Mouse (Mus musculus) E14TG2a.4 (cell line): ENCODE measurements around the gene BC030499.

Source experiments
- H3K27me3 ChIP-seq: 2 replicates; pipeline ENCODE4 v1.6.1; 2014; ENCODE audit warnings: low read length, control low read depth; ENCODE audit not compliant: insufficient read depth
- H3K36me3 ChIP-seq: 2 replicates; pipeline ENCODE4 v1.6.1; 2014; ENCODE audit warnings: low read length, control low read depth; ENCODE audit not compliant: insufficient read depth
- H3K4me1 ChIP-seq: replicated peaks from 2 replicates; pipeline ENCODE4 v1.6.1; 2014; ENCODE audit warnings: low read depth, low read length, control low read depth
- H3K4me3 ChIP-seq: replicated peaks from 2 replicates; pipeline ENCODE4 v1.5.1; 2014; ENCODE audit warnings: mild to moderate bottlenecking, low read length
- H3K9me3 ChIP-seq: 2 replicates; pipeline ENCODE4 v1.6.1; 2014; ENCODE audit warnings: low read length, control low read depth
- CTCF ChIP-seq: conservative IDR thresholded peaks from 2 replicates; pipeline ENCODE4 v1.5.1; 2014; ENCODE audit warnings: low read length
- NANOG ChIP-seq: IDR thresholded peaks from 2 replicates; pipeline ENCODE4 v1.6.1; 2014; ENCODE audit warnings: borderline replicate concordance, low read length, mixed read lengths
- POU5F1 ChIP-seq: IDR thresholded peaks from 2 replicates; pipeline ENCODE4 v1.6.1; 2014; ENCODE audit warnings: low read length, borderline replicate concordance

BC030499 gene

GRCm38 (mm10) chr11:78290654-78291053 is at the start of gene BC030499:
Gene BC030499, plus strand, starts transcription at chr11:78290841.
- TF ChIP-seq NANOG: no peak
- no peak for TF ChIP-seq POU5F1
- no peak for TF ChIP-seq CTCF
- H3K4me1 ChIP-seq: no peaks in the 10 kb centered on the region
- H3K4me3 ChIP-seq: no peak within 1 kb of the TSS
- H3K9me3 ChIP-seq: no peaks in the 10 kb centered on the region
- H3K27me3 ChIP-seq: no peaks in the 10 kb centered on the region
- H3K36me3 ChIP-seq: peaks cover 81% of the 10 kb centered on the region

DNA sequence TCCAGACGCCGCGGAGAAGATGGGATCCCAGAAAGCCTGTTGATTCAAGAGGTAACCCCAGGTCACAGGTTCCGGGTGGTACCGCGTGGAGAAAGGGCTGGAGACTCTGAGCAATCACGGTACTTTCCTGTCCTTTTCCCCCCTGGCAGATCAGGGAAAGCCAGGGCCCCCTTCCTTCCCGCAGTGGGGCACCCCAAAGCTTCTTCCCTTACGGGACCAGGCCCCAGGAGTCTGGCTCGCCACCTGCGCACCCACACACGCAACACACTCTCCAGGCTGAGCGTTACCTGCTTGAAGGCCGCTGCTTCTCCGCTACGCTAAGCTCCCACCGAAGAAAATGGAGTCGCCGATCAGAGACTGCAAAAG is 45.4 kb upstream of the BC030499 start:
- TF ChIP-seq CTCF: no peak
- TF ChIP-seq POU5F1: no peak
- no peak for TF ChIP-seq NANOG
- H3K27me3 ChIP-seq: no peaks in the 10 kb centered on the region
- H3K9me3 ChIP-seq: no peaks in the 10 kb centered on the region

GRCm38 (mm10) chr11:78245627-78246317 is 44.9 kb upstream of the BC030499 start, which contains the start of the genes Sdf2 and Supt6:
Gene Sdf2, plus strand, starts transcription at chr11:78245746.
Gene Supt6, minus strand, starts transcription at chr11:78245987.
- Histone ChIP-seq H3K9me3 (no peaks in the 10 kb centered on the region), H3K36me3 (peaks cover 36% of the 10 kb centered on the region), H3K27me3 (no peaks in the 10 kb centered on the region), H3K4me1 (peaks cover 76% of the 10 kb centered on the region), H3K4me3 (peak within 1 kb of the TSS; percentile 99)
- TF ChIP-seq POU5F1: no peak
- no peak for TF ChIP-seq CTCF
- no peak for TF ChIP-seq NANOG

More for the DNA sequence above, 45.4 kb upstream of the BC030499 start:
- Histone ChIP-seq H3K36me3 (peaks cover 37% of the 10 kb centered on the region), H3K4me1 (peaks cover 76% of the 10 kb centered on the region), H3K4me3 (peak overlapping the region; percentile 99)

DNA sequence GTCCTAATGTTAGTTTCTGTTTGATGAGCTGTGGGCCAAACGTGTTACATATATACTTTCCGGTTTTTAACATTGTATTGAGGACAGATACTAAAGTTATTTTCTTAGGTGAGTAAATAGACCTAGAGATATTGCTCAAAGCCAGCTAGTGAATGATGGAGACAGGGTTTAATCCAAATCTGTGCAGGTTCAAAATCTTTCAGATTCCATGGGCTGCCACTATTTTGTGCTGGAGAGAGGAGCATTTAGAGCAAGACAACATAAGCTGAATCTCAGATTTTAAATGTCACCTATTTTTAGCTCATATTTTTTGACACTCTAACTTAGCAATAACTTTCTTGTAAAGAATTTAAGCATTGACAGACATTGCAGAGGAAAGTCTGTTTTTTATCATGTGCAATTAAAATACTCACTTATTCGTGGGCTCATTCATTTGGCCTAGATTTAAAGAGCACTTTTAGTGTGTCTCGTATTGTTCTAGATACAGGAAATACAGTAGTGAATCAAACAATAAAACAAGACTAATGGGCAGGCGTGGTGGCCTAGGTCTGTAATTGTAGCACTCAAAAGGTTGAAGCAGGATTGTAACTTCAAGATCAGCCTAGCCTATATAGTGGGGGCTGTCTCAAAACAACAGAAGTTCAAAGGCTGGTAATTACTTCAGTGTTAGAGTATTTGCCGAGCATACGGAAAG is 44.2 kb upstream of the BC030499 start:
- peaks cover 74% of the 10 kb centered on the region for H3K4me1 ChIP-seq
- TF ChIP-seq POU5F1: no peak
- no peak for TF ChIP-seq NANOG
- TF ChIP-seq CTCF: no peak
- H3K9me3 ChIP-seq: no peaks in the 10 kb centered on the region
- H3K36me3 ChIP-seq: peaks cover 37% of the 10 kb centered on the region
- H3K4me3 ChIP-seq: peak overlapping the region; percentile 99
- no peaks in the 10 kb centered on the region for H3K27me3 ChIP-seq

DNA sequence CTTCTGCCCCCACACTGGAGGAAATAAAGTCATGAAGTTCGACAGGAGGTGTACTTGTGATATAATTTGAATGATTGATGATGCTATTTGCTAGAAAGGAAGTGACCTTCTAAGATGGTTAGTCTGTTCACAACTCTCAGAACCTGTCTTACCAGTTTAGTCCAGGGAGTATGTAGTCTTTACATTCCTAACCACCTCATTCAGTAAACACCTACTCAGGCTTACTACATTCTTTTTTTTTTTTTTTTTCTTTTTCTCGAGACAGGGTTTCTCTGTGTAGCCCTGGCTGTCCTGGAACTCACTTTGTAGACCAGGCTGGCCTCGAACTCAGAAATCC is 43.7 kb upstream of the BC030499 start:
- H3K4me3 ChIP-seq: peak overlapping the region; percentile 99
- H3K36me3 ChIP-seq: peaks cover 37% of the 10 kb centered on the region
- no peaks in the 10 kb centered on the region for H3K9me3 ChIP-seq
- H3K27me3 ChIP-seq: no peaks in the 10 kb centered on the region
- H3K4me1 ChIP-seq: peaks cover 69% of the 10 kb centered on the region
- TF ChIP-seq POU5F1 (no peak), NANOG (no peak), CTCF (no peak)

- peak overlapping the region; percentile 99 for H3K4me3 ChIP-seq
- H3K4me1 ChIP-seq: peaks cover 63% of the 10 kb centered on the region
- no peaks in the 10 kb centered on the region for H3K9me3 ChIP-seq
- no peaks in the 10 kb centered on the region for H3K27me3 ChIP-seq
- TF ChIP-seq NANOG (peak; percentile 54; the same call in 1 of the 2 replicates), CTCF (no peak), POU5F1 (peak; percentile 89)
- peaks cover 39% of the 10 kb centered on the region for H3K36me3 ChIP-seq
Measured at GRCm38 (mm10) chr11:78247727-78248140, 42.9 kb upstream of the BC030499 start.

DNA sequence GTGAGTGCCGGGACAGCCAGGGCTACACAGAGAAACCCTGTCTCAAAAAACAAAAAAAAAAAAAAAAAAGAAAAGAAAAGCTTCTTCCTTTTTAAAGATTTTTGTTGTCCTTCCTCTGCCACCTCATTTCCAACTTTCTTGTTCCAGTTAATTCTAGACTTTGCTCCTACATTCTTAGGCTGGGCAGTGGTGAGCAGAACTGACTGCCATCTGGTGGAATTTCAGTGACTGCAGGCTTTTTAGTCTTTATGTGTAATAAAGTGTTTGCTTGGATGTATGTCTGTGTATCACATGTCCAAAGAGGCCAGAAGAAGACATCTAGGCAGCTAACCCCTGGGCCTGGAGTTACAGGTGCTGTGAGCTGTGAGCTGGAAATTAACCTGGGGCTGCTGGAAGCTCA is 34.0 kb upstream of the BC030499 start:
- Histone ChIP-seq H3K4me1 (no peaks in the 10 kb centered on the region; the same call in 1 of the 2 replicates), H3K27me3 (peaks cover 17% of the 10 kb centered on the region), H3K9me3 (no peaks in the 10 kb centered on the region), H3K36me3 (peaks cover 37% of the 10 kb centered on the region), H3K4me3 (no peak overlapping the region)
- no peak for TF ChIP-seq POU5F1
- TF ChIP-seq NANOG: no peak
- no peak for TF ChIP-seq CTCF

GRCm38 (mm10) chr11:78260489-78261258 is 30.0 kb upstream of the BC030499 start:
- TF ChIP-seq NANOG (no peak), CTCF (no peak), POU5F1 (no peak)
- H3K4me3 ChIP-seq: peak overlapping the region; percentile 41
- H3K36me3 ChIP-seq: peaks cover 33% of the 10 kb centered on the region
- H3K9me3 ChIP-seq: no peaks in the 10 kb centered on the region
- H3K4me1 ChIP-seq: peaks cover 15% of the 10 kb centered on the region
- H3K27me3 ChIP-seq: peaks cover 17% of the 10 kb centered on the region
